Mouse (Mus musculus) embryonic fibroblast, embryonic 13.5 days (primary cell): ENCODE results near the gene H2-Ke6.
A peak's percentile ranks its signal among the peaks of the same experiment; 100 is the strongest.

Source experiments
- CTCF ChIP-seq: IDR thresholded peaks from 2 replicates; pipeline ENCODE4 v1.5.1; 2011; ENCODE audit warnings: mild to moderate bottlenecking, control low read depth, low read length, moderate library complexity, borderline replicate concordance; ENCODE audit not compliant: insufficient read depth
- POLR2A ChIP-seq: IDR thresholded peaks from 2 replicates; pipeline ENCODE4 v1.6.1; 2011; ENCODE audit warnings: low read depth, mild to moderate bottlenecking, control low read depth, low read length, moderate library complexity

DNA sequence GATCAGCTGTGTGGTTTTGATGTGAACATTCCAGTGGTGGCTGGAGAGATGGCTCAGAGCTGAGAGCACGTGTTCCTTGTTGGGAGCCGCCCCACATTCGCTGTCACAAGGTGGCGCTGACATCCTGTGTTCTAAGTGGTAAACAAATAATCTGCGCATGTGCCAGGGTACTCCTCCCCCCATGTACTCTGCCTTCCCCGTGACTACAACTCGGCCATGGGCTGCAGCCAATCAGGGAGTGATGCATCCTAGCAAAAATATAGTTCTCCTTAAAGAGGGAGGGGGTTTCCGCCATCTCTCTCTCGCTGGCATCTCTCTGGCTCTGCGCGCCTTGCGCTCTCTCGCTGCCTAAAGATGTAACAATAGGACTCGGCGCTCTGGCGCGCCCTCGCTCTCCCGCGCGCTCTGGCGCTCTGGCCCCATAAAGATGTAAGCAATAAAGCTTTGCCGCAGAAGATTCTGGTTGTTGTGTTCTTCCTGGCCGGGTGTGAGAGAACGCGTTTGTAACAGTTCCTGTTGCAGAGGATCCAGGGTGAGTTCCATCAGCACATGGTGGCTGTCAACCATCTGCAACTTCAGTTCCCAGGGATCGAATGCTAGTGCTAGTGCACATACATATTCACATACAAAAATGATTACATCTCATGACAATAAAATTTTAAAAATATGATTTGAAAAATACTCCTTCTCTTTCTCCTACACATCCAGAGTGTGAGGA lies 46.5 kb downstream of the H2-Ke6 start:
- peak; percentile 55; the same call in 1 of the 2 replicates for TF ChIP-seq CTCF
- TF ChIP-seq POLR2A = peak; percentile 56
